Mouse (Mus musculus): ENCODE results near the gene Syndig1l. TPM values are rescaled to one million over a fixed set of nuclear protein-coding genes. Genes with fewer than 3 reads are reported as not detected.

Syndig1l gene
- total RNA-seq (2017), result not detected in 2 replicates

GRCm38 (mm10) chr12:84698319-84699081, at the start of gene Syndig1l:
Gene Syndig1l, minus strand, starts transcription at chr12:84698831.
- ATAC-seq (ENCODE audit: extremely low read depth, insufficient number of reproducible peaks, low FRiP score, poor library complexity, severe bottlenecking), result no peak

GRCm38 (mm10) chr12:84748134-84748533, 49.5 kb upstream of the Syndig1l start:
- no peak for ATAC-seq (ENCODE audit: extremely low read depth, insufficient number of reproducible peaks, low FRiP score, poor library complexity, severe bottlenecking)

GRCm38 (mm10) chr12:84745700-84746099, 47.1 kb upstream of the Syndig1l start:
- ATAC-seq (ENCODE audit: extremely low read depth, insufficient number of reproducible peaks, low FRiP score, poor library complexity, severe bottlenecking), result no peak

- ATAC-seq (ENCODE audit: extremely low read depth, insufficient number of reproducible peaks, low FRiP score, poor library complexity, severe bottlenecking), result no peak
These were observed 44.9 kb upstream of the Syndig1l start for GRCm38 (mm10) chr12:84743496-84743895.

GRCm38 (mm10) chr12:84733366-84733765, 34.7 kb upstream of the Syndig1l start:
- ATAC-seq (ENCODE audit: extremely low read depth, insufficient number of reproducible peaks, low FRiP score, poor library complexity, severe bottlenecking), result no peak

- no peak for ATAC-seq (ENCODE audit: extremely low read depth, insufficient number of reproducible peaks, low FRiP score, poor library complexity, severe bottlenecking)
These were observed 29.8 kb upstream of the Syndig1l start for GRCm38 (mm10) chr12:84728421-84728820.

GRCm38 (mm10) chr12:84727434-84727833, 28.8 kb upstream of the Syndig1l start:
- no peak for ATAC-seq (ENCODE audit: extremely low read depth, insufficient number of reproducible peaks, low FRiP score, poor library complexity, severe bottlenecking)

- no peak for ATAC-seq (ENCODE audit: extremely low read depth, insufficient number of reproducible peaks, low FRiP score, poor library complexity, severe bottlenecking)
These were observed 28.4 kb upstream of the Syndig1l start for GRCm38 (mm10) chr12:84726986-84727385.

GRCm38 (mm10) chr12:84726391-84726790, 27.8 kb upstream of the Syndig1l start:
- no peak for ATAC-seq (ENCODE audit: extremely low read depth, insufficient number of reproducible peaks, low FRiP score, poor library complexity, severe bottlenecking)

- no peak for ATAC-seq (ENCODE audit: extremely low read depth, insufficient number of reproducible peaks, low FRiP score, poor library complexity, severe bottlenecking)
These were observed 20.0 kb upstream of the Syndig1l start for GRCm38 (mm10) chr12:84718462-84719244.

GRCm38 (mm10) chr12:84714578-84714977, 15.9 kb upstream of the Syndig1l start:
- no peak for ATAC-seq (ENCODE audit: extremely low read depth, insufficient number of reproducible peaks, low FRiP score, poor library complexity, severe bottlenecking)

GRCm38 (mm10) chr12:84709842-84710439, 11.3 kb upstream of the Syndig1l start:
- ATAC-seq (ENCODE audit: extremely low read depth, insufficient number of reproducible peaks, low FRiP score, poor library complexity, severe bottlenecking), result no peak

- ATAC-seq (ENCODE audit: extremely low read depth, insufficient number of reproducible peaks, low FRiP score, poor library complexity, severe bottlenecking), result no peak
These were observed 9.2 kb upstream of the Syndig1l start for GRCm38 (mm10) chr12:84707804-84708203.

- ATAC-seq (ENCODE audit: extremely low read depth, insufficient number of reproducible peaks, low FRiP score, poor library complexity, severe bottlenecking), result no peak
These were observed 8.3 kb upstream of the Syndig1l start for GRCm38 (mm10) chr12:84706886-84707285.

- no peak for ATAC-seq (ENCODE audit: extremely low read depth, insufficient number of reproducible peaks, low FRiP score, poor library complexity, severe bottlenecking)
These were observed 4.0 kb upstream of the Syndig1l start for GRCm38 (mm10) chr12:84702586-84702985.

- no peak for ATAC-seq (ENCODE audit: extremely low read depth, insufficient number of reproducible peaks, low FRiP score, poor library complexity, severe bottlenecking)
These were observed 6.5 kb downstream of the Syndig1l start for GRCm38 (mm10) chr12:84692141-84692540.

GRCm38 (mm10) chr12:84691347-84691746, 7.3 kb downstream of the Syndig1l start:
- no peak for ATAC-seq (ENCODE audit: extremely low read depth, insufficient number of reproducible peaks, low FRiP score, poor library complexity, severe bottlenecking)

GRCm38 (mm10) chr12:84689051-84689450, 9.6 kb downstream of the Syndig1l start:
- ATAC-seq (ENCODE audit: extremely low read depth, insufficient number of reproducible peaks, low FRiP score, poor library complexity, severe bottlenecking), result no peak

- ATAC-seq (ENCODE audit: extremely low read depth, insufficient number of reproducible peaks, low FRiP score, poor library complexity, severe bottlenecking), result no peak
These were observed 11.1 kb downstream of the Syndig1l start for GRCm38 (mm10) chr12:84687531-84687930.

- no peak for ATAC-seq (ENCODE audit: extremely low read depth, insufficient number of reproducible peaks, low FRiP score, poor library complexity, severe bottlenecking)
These were observed 12.5 kb downstream of the Syndig1l start for GRCm38 (mm10) chr12:84686176-84686575.

Measured in neutrophil, adult 5-6 weeks (primary cell).